Mouse (Mus musculus): ENCODE data around the gene Exoc2. TPM values are rescaled to one million over a fixed set of nuclear protein-coding genes. Genes with fewer than 3 reads are reported as not detected.

Exoc2 gene
- polyA plus RNA-seq (2016; fragmentation: Nextera tagmentation; extraction: Ambion mirVana): 42.7 and 46.5 TPM in 2 replicates

- under 1% methylated on average over 53 of the region's 54 CpGs for WGBS
- no peaks in the 10 kb centered on the region for H3K9me3 ChIP-seq
- peak within 1 kb of the TSS; percentile 83 for H3K9ac ChIP-seq
- H3K4me2 ChIP-seq: peak within 1 kb of the TSS; percentile 69
- H3K4me3 ChIP-seq (replicated peaks): peak within 1 kb of the TSS; percentile 87
- peak; percentile 98 for ATAC-seq (ENCODE audit: low FRiP score)
- no peaks in the 10 kb centered on the region for H3K27me3 ChIP-seq
- H3K4me1 ChIP-seq: peaks cover 9% of the 10 kb centered on the region
- H3K27ac ChIP-seq: peak within 1 kb of the TSS; percentile 80
- H3K36me3 ChIP-seq (replicated peaks): no peaks in the 10 kb centered on the region
Measured at GRCm38 (mm10) chr13:30973501-30974246, at the start of gene Exoc2, which contains the start of gene Gm5447. Gene Exoc2, minus strand, starts transcription at chr13:30974093. Gene Gm5447, plus strand, starts transcription at chr13:30974204.

- WGBS: 77% methylated on average over 3 of the region's 3 CpGs
Measured at GRCm38 (mm10) chr13:31023664-31024063, 49.8 kb upstream of the Exoc2 start.

GRCm38 (mm10) chr13:31021927-31022326, 48.0 kb upstream of the Exoc2 start:
- H3K4me2 ChIP-seq: no peak overlapping the region
- H3K27me3 ChIP-seq: no peaks in the 10 kb centered on the region
- H3K4me1 ChIP-seq: no peaks in the 10 kb centered on the region; the same call in 1 of the 2 replicates
- H3K4me3 ChIP-seq (replicated peaks): no peak overlapping the region
- 75% methylated on average over 6 of the region's 6 CpGs for WGBS
- H3K9ac ChIP-seq: no peak overlapping the region
- no peak overlapping the region for H3K27ac ChIP-seq
- H3K36me3 ChIP-seq (replicated peaks): no peaks in the 10 kb centered on the region
- ATAC-seq (ENCODE audit: low FRiP score): no peak
- H3K9me3 ChIP-seq: no peaks in the 10 kb centered on the region

More at GRCm38 (mm10) chr13:31023664-31024063, 49.8 kb upstream of the Exoc2 start:
- Histone ChIP-seq H3K4me3 (replicated peaks) (no peak overlapping the region), H3K4me1 (no peaks in the 10 kb centered on the region; the same call in 1 of the 2 replicates), H3K36me3 (replicated peaks) (no peaks in the 10 kb centered on the region), H3K9me3 (no peaks in the 10 kb centered on the region), H3K9ac (no peak overlapping the region), H3K27ac (no peak overlapping the region), H3K27me3 (no peaks in the 10 kb centered on the region), H3K4me2 (no peak overlapping the region)
- no peak for ATAC-seq (ENCODE audit: low FRiP score)

GRCm38 (mm10) chr13:31021514-31021913, 47.6 kb upstream of the Exoc2 start:
- Histone ChIP-seq H3K9ac (no peak overlapping the region), H3K4me3 (replicated peaks) (no peak overlapping the region), H3K4me2 (no peak overlapping the region), H3K27ac (no peak overlapping the region), H3K9me3 (no peaks in the 10 kb centered on the region), H3K4me1 (no peaks in the 10 kb centered on the region; the same call in 1 of the 2 replicates), H3K36me3 (replicated peaks) (no peaks in the 10 kb centered on the region), H3K27me3 (no peaks in the 10 kb centered on the region)
- WGBS: 63% methylated on average over 4 of the region's 4 CpGs
- ATAC-seq (ENCODE audit: low FRiP score): no peak

GRCm38 (mm10) chr13:31017545-31017944, 43.7 kb upstream of the Exoc2 start:
- H3K36me3 ChIP-seq (replicated peaks): no peaks in the 10 kb centered on the region
- 100% methylated on average over 3 of the region's 3 CpGs for WGBS
- ATAC-seq (ENCODE audit: low FRiP score): no peak
- H3K4me3 ChIP-seq (replicated peaks): no peak overlapping the region
- no peak overlapping the region for H3K4me2 ChIP-seq
- H3K4me1 ChIP-seq: no peaks in the 10 kb centered on the region; the same call in 1 of the 2 replicates
- no peak overlapping the region for H3K9ac ChIP-seq
- no peak overlapping the region for H3K27ac ChIP-seq
- no peaks in the 10 kb centered on the region for H3K9me3 ChIP-seq
- no peaks in the 10 kb centered on the region for H3K27me3 ChIP-seq

- no peak for ATAC-seq (ENCODE audit: low FRiP score)
- no peak overlapping the region for H3K4me2 ChIP-seq
- WGBS: 78% methylated on average over 4 of the region's 4 CpGs
Measured at GRCm38 (mm10) chr13:31004995-31005394, 31.1 kb upstream of the Exoc2 start.

GRCm38 (mm10) chr13:31004458-31004857, 30.6 kb upstream of the Exoc2 start:
- ATAC-seq (ENCODE audit: low FRiP score): no peak
- H3K9me3 ChIP-seq: no peaks in the 10 kb centered on the region
- 57% methylated on average over 12 of the region's 12 CpGs for WGBS
- no peaks in the 10 kb centered on the region for H3K27me3 ChIP-seq
- H3K4me2 ChIP-seq: no peak overlapping the region
- H3K4me3 ChIP-seq (replicated peaks): no peak overlapping the region
- H3K36me3 ChIP-seq (replicated peaks): no peaks in the 10 kb centered on the region
- H3K27ac ChIP-seq: no peak overlapping the region
- H3K9ac ChIP-seq: no peak overlapping the region
- H3K4me1 ChIP-seq: no peaks in the 10 kb centered on the region

More at GRCm38 (mm10) chr13:31004995-31005394, 31.1 kb upstream of the Exoc2 start:
- Histone ChIP-seq H3K36me3 (replicated peaks) (no peaks in the 10 kb centered on the region), H3K27me3 (no peaks in the 10 kb centered on the region), H3K27ac (no peak overlapping the region), H3K9ac (no peak overlapping the region), H3K4me3 (replicated peaks) (no peak overlapping the region), H3K9me3 (no peaks in the 10 kb centered on the region), H3K4me1 (no peaks in the 10 kb centered on the region)

GRCm38 (mm10) chr13:30999799-31000198, 25.9 kb upstream of the Exoc2 start:
- H3K27ac ChIP-seq: no peak overlapping the region
- H3K4me1 ChIP-seq: no peaks in the 10 kb centered on the region
- H3K9ac ChIP-seq: no peak overlapping the region
- WGBS: 93% methylated on average over 6 of the region's 6 CpGs
- H3K9me3 ChIP-seq: no peaks in the 10 kb centered on the region
- H3K27me3 ChIP-seq: no peaks in the 10 kb centered on the region
- H3K4me3 ChIP-seq (replicated peaks): no peak overlapping the region
- no peaks in the 10 kb centered on the region for H3K36me3 ChIP-seq (replicated peaks)
- no peak for ATAC-seq (ENCODE audit: low FRiP score)
- no peak overlapping the region for H3K4me2 ChIP-seq

GRCm38 (mm10) chr13:30997526-30998253, 23.8 kb upstream of the Exoc2 start:
- Histone ChIP-seq H3K27me3 (no peaks in the 10 kb centered on the region), H3K4me3 (replicated peaks) (no peak overlapping the region), H3K36me3 (replicated peaks) (no peaks in the 10 kb centered on the region), H3K4me1 (no peaks in the 10 kb centered on the region), H3K9ac (no peak overlapping the region), H3K27ac (no peak overlapping the region), H3K9me3 (no peaks in the 10 kb centered on the region), H3K4me2 (no peak overlapping the region)
- no peak for ATAC-seq (ENCODE audit: low FRiP score)
- whole genome bisulfite sequencing: 80% methylated on average over 8 of the region's 8 CpGs

- H3K9me3 ChIP-seq: no peaks in the 10 kb centered on the region
- ATAC-seq (ENCODE audit: low FRiP score): no peak
- H3K27ac ChIP-seq: no peak overlapping the region
- H3K27me3 ChIP-seq: peaks cover 5% of the 10 kb centered on the region; the same call in 1 of the 2 replicates
- H3K9ac ChIP-seq: no peak overlapping the region
- no peaks in the 10 kb centered on the region for H3K36me3 ChIP-seq (replicated peaks)
- no peaks in the 10 kb centered on the region for H3K4me1 ChIP-seq
- 81% methylated on average over 6 of the region's 6 CpGs for WGBS
- no peak overlapping the region for H3K4me3 ChIP-seq (replicated peaks)
- no peak overlapping the region for H3K4me2 ChIP-seq
Measured at GRCm38 (mm10) chr13:30994249-30994858, 20.5 kb upstream of the Exoc2 start.

- 0 out of 2 replicates have a peak, but pooled peaks have one; percentile 53 for ATAC-seq (ENCODE audit: low FRiP score)
- no peak overlapping the region for H3K27ac ChIP-seq
- H3K9me3 ChIP-seq: no peaks in the 10 kb centered on the region
- H3K4me1 ChIP-seq: no peaks in the 10 kb centered on the region
- no peaks in the 10 kb centered on the region for H3K36me3 ChIP-seq (replicated peaks)
- H3K27me3 ChIP-seq: peaks cover 5% of the 10 kb centered on the region; the same call in 1 of the 2 replicates
- no peak overlapping the region for H3K4me3 ChIP-seq (replicated peaks)
- 26% methylated on average over 3 of the region's 3 CpGs for WGBS
- H3K9ac ChIP-seq: no peak overlapping the region
- H3K4me2 ChIP-seq: no peak overlapping the region
Measured at GRCm38 (mm10) chr13:30993819-30994218, 19.9 kb upstream of the Exoc2 start.

GRCm38 (mm10) chr13:30990233-30990632, 16.3 kb upstream of the Exoc2 start:
- peaks cover 11% of the 10 kb centered on the region; the same call in 1 of the 2 replicates for H3K4me1 ChIP-seq
- peaks cover 29% of the 10 kb centered on the region for H3K27me3 ChIP-seq
- no peak overlapping the region for H3K9ac ChIP-seq
- H3K27ac ChIP-seq: no peak overlapping the region
- H3K36me3 ChIP-seq (replicated peaks): no peaks in the 10 kb centered on the region
- H3K4me3 ChIP-seq (replicated peaks): no peak overlapping the region
- no peaks in the 10 kb centered on the region for H3K9me3 ChIP-seq
- ATAC-seq (ENCODE audit: low FRiP score): no peak
- H3K4me2 ChIP-seq: no peak overlapping the region
- WGBS: 82% methylated on average over 9 of the region's 9 CpGs
